Mouse (Mus musculus) ES-E14 (cell line): ENCODE measurements at regions not wholly inside any gene's neighbourhood (a gene's known extent, or its start where the extent isn't known, plus 50 kb on each side); places are given as distances from the start of the nearest gene placed in this dataset.

Source experiments
- DNase-seq: peaks from one replicate; pipeline ENCODE4 v3.0.0-alpha.2; 2013; ENCODE audit warnings: low read depth, low spot score
- H3K27ac ChIP-seq: 2 replicates; pipeline ENCODE4 v1.5.1; 2012; ENCODE audit warnings: low read depth, mild to moderate bottlenecking, low read length, moderate library complexity, mixed read lengths; ENCODE audit not compliant: poor library complexity, insufficient read depth, severe bottlenecking
- H3K36me3 ChIP-seq: 2 replicates; pipeline ENCODE4 v1.6.1; 2012; ENCODE audit warnings: mild to moderate bottlenecking, low read length, moderate library complexity, mixed read lengths; ENCODE audit not compliant: control insufficient read depth, poor library complexity, insufficient read depth, severe bottlenecking
- H3K4me1 ChIP-seq, 2 experiments: fragments of 150-350 bp in 1 of 2; sonication (generic) in 1 of 2; 2 replicates each; pipeline ENCODE4 v1.6.1; 2012; ENCODE audit warnings: low read length in 2 of 2, mild to moderate bottlenecking in 1 of 2, mixed read lengths in 1 of 2; ENCODE audit not compliant: control insufficient read depth in 2 of 2, insufficient read depth in 2 of 2, poor library complexity in 1 of 2
- H3K4me3 ChIP-seq, 2 experiments: fragments of 150-350 bp in 1 of 2; sonication (generic) in 1 of 2; 2 replicates each; pipeline ENCODE4 v1.5.1; 2012; ENCODE audit warnings: low read length in 2 of 2, low read depth in 1 of 2, mild to moderate bottlenecking in 1 of 2, mixed read lengths in 1 of 2; ENCODE audit not compliant: insufficient read depth in 1 of 2, poor library complexity in 1 of 2, severe bottlenecking in 1 of 2
- H3K9ac ChIP-seq: 2 replicates; pipeline ENCODE4 v1.6.1; 2012; ENCODE audit warnings: low read depth, mild to moderate bottlenecking, low read length, mixed read lengths; ENCODE audit not compliant: poor library complexity, insufficient read depth, severe bottlenecking
- H3K9me3 ChIP-seq: fragments of 150-350 bp; sonication (generic); 2 replicates; pipeline ENCODE4 v1.6.1; 2012; ENCODE audit warnings: low read depth, mild to moderate bottlenecking, low read length; ENCODE audit not compliant: control insufficient read depth, insufficient read depth
- CHD2 ChIP-seq: IDR thresholded peaks from 2 replicates; pipeline ENCODE4 v1.6.1; 2014; ENCODE audit warnings: mild to moderate bottlenecking, low read depth, low read length, inconsistent platforms
- HCFC1 ChIP-seq: IDR thresholded peaks from 2 replicates; pipeline ENCODE4 v1.6.1; 2012; ENCODE audit warnings: low read length, inconsistent platforms, borderline replicate concordance; ENCODE audit not compliant: insufficient read depth
- MAFK ChIP-seq: IDR thresholded peaks from 2 replicates; pipeline ENCODE4 v1.6.1; 2014; ENCODE audit warnings: mild to moderate bottlenecking, low read depth, low read length, inconsistent platforms; ENCODE audit not compliant: insufficient read depth
- ZC3H11A ChIP-seq: IDR thresholded peaks from 2 replicates; pipeline ENCODE4 v1.6.1; 2012; ENCODE audit warnings: low read depth, mild to moderate bottlenecking, inconsistent platforms, low read length, borderline replicate concordance
- ZNF384 ChIP-seq: IDR thresholded peaks from 2 replicates; pipeline ENCODE4 v1.6.1; 2012; ENCODE audit warnings: low read depth, low read length, inconsistent platforms
- in situ Hi-C, 2 experiments: fragments of 600-800 bp; cut with MboI; formaldehyde crosslinking; loops; one replicate each; pipeline ENCODE4 v1.15.1; 2025; ENCODE audit warnings: low sequenced_read_pairs in 2 of 2, inconsistent platforms in 1 of 2; ENCODE audit not compliant: unreplicated experiment in 2 of 2

DNA sequence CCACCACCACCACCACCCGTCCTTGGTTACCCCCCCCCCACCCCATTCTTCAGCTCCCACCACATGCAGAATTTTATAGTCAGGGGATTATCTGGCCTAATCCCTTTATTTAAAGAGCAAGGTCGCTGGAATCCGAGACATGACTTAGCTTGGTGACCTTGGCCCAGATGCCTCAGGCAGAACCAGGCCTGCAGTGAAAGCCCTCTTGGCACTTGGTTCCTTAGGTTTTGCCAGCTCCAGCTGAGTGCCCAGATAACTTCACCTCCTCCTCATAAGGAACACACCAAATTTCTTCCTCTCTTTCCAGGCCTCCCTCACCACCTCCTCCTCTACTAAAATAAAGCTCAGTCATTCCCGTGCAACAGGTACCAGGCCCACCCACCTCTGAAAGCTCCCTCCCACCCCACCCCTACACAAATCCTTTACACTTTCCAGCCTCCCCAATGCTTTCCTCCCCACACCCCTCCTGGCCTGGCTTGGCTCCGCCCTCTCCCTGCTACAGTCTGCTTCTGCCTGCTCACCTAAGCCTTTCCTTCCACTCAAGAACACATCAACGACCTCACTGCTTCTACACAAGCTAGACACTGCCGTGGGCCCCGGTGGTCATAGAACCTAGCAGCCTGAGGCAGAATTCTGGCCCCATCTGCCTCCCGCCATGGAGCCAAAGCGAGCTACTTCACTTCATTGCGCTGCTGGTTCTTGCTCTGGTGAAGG is 131.5 kb upstream of the Zfp703 start:
- in situ Hi-C loops: no loop called here
- Histone ChIP-seq H3K9ac (no peak overlapping the region), H3K9me3 (no peaks in the 10 kb centered on the region), H3K36me3 (no peaks in the 10 kb centered on the region), H3K4me1 (peaks cover 9 to 27% of the 10 kb centered on the region in 2 experiments), H3K4me3 (no peak overlapping the region), H3K27ac (no peak overlapping the region; the same call in 1 of the 2 replicates)
- DNase-seq: no peak
- TF ChIP-seq MAFK (no peak), ZC3H11A (no peak), ZNF384 (no peak), CHD2 (no peak), HCFC1 (no peak)

DNA sequence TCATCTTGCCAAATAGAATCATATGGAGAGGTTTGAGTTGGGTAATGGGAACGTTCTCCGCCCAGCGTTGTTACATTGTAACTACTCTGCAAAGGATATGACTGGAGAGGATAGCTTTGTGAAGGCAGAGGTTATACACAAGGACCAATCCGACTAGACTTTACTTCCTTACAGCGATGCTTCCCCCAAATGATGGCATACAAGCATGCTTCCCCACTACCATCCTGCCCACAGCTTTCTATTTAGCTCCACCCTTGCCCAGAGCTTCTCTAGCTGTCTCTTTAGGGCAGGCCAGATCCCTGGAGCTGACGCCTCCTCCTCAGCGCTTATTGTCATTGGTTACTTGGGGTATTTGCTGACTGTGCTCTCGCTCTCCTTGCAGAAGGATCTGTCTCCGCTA is 130.1 kb upstream of the Zfp703 start:
- in situ Hi-C loops: no loop called here
- H3K4me1 ChIP-seq: peaks cover 10 to 27% of the 10 kb centered on the region in 2 experiments
- no peak for TF ChIP-seq HCFC1
- TF ChIP-seq MAFK: no peak
- TF ChIP-seq ZC3H11A: no peak
- no peak for TF ChIP-seq CHD2
- no peak for TF ChIP-seq ZNF384

DNA sequence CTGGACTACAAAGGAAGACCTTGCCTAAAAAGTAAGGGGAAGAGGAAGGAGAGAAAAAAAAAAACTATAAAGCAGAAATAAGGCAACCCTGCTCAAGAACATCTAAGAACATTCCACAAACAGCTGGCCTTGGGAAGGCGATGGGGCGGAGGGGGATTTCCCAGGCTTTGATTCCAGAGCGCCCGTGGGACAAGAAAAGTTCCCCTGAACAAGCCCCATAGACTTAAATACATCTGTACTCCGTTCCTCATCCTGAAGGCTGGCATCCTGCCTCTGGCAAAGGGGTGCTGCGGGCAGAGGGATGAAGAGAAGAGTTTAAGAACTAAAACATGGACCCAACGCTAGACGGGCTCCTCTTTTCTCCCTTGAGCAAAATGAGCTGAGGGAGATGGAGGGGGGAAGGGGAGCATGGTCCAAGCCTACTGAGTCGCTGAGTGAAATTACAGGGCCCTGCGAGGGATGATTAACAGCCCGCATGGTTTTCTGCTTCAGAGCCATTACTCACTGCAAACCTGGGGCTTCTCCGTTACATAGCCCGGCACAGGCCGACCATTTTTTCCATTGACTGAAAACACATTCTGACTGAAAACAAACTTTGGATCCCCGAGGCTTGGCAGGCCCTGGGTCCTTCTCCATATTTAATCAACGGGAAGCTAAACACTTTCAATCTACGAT is 128.9 kb upstream of the Zfp703 start:
- peaks cover 10 to 27% of the 10 kb centered on the region in 2 experiments for H3K4me1 ChIP-seq
- no peak for DNase-seq
- no peak overlapping the region for H3K27ac ChIP-seq

More for the DNA sequence above, 130.1 kb upstream of the Zfp703 start:
- no peak for DNase-seq
- no peak overlapping the region for H3K27ac ChIP-seq
- no peaks in the 10 kb centered on the region for H3K36me3 ChIP-seq
- no peaks in the 10 kb centered on the region for H3K9me3 ChIP-seq
- no peak overlapping the region for H3K9ac ChIP-seq
- H3K4me3 ChIP-seq: no peak overlapping the region

DNA sequence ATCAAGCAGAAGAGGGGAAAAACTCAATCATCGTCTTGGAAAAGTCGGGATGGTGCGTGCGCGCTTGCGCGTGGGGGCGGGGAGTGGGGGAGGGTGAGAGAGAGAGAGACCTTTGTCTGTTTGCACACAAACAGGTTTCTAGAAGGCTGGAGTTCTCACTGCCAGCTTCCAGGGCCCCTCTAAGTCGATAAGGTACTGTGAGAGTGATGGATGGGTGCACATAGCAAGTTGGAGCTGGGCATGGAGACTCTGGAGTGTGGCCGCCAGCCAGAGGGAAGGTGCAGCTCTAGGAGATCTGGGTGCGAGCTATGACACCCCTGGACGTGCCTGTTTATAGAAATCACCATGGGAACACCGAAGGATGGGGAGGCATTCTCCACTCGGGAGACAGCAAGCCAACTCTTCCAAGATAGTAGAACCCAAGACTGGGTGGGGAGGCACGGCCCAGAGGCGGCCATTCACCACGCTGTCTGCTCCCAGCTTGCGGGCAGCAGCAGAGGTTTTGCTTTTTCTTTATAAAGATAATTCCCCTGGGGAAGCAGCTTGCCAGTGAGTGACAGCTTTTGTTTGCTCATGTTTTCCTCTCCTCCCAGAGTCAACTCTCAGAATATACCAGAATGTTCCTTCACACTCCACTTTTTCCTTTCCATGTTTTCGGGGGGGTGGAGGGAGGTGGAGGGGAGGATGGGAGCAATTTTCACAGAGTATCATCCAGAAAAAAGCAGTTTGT is 128.0 kb upstream of the Zfp703 start:
- H3K9ac ChIP-seq: no peak overlapping the region
- H3K4me1 ChIP-seq: peaks cover 9 to 24% of the 10 kb centered on the region in 2 experiments
- DNase-seq: no peak
- H3K9me3 ChIP-seq: no peaks in the 10 kb centered on the region
- in situ Hi-C loops: no loop called here
- peak overlapping the region in 1 of 2 experiments; percentile 38; a peak in 1 of 4 replicates for H3K4me3 ChIP-seq
- H3K27ac ChIP-seq: no peak overlapping the region
- no peaks in the 10 kb centered on the region for H3K36me3 ChIP-seq
- TF ChIP-seq MAFK (no peak), ZC3H11A (no peak), HCFC1 (no peak), CHD2 (no peak), ZNF384 (no peak)

More for the DNA sequence above, 128.9 kb upstream of the Zfp703 start:
- no peak overlapping the region for H3K4me3 ChIP-seq
- H3K9ac ChIP-seq: no peak overlapping the region
- H3K36me3 ChIP-seq: no peaks in the 10 kb centered on the region
- in situ Hi-C loops: no loop called here
- no peak for TF ChIP-seq MAFK
- TF ChIP-seq ZNF384: no peak
- TF ChIP-seq HCFC1: no peak
- TF ChIP-seq CHD2: no peak
- H3K9me3 ChIP-seq: no peaks in the 10 kb centered on the region
